Mouse (Mus musculus) bone marrow, adult 2 months (tissue): ENCODE measurements around the gene Sphk2. TPM values are rescaled to one million over a fixed set of nuclear protein-coding genes. Genes with fewer than 3 reads are reported as not detected.
A peak's percentile ranks its signal among the peaks of the same experiment; 100 is the strongest.

ENCODE experiments used
- H3K27ac ChIP-seq: fragments of 200-500 bp; 2 replicates; pipeline ENCODE4 v1.5.1; 2012; ENCODE audit warnings: low read depth, mild to moderate bottlenecking, control low read depth, inconsistent platforms, low read length; ENCODE audit not compliant: control insufficient read depth, poor library complexity, insufficient read depth
- H3K4me1 ChIP-seq: fragments of 200-500 bp; 2 replicates; pipeline ENCODE4 v1.6.1; 2011; ENCODE audit warnings: low read length; ENCODE audit not compliant: control insufficient read depth, insufficient read depth
- H3K4me3 ChIP-seq: fragments of 200-500 bp; replicated peaks from 2 replicates; pipeline ENCODE3; 2011; ENCODE audit warnings: mild to moderate bottlenecking, low read depth, low read length, control low read depth; ENCODE audit not compliant: control insufficient read depth
- CTCF ChIP-seq: fragments of 200-500 bp; IDR thresholded peaks from 2 replicates; pipeline ENCODE4 v1.5.1; 2011; ENCODE audit warnings: low read length, control low read depth; ENCODE audit not compliant: control insufficient read depth, insufficient read depth
- POLR2A ChIP-seq: fragments of 200-500 bp; IDR thresholded peaks from 2 replicates; pipeline ENCODE4 v1.6.1; 2011; ENCODE audit warnings: low read depth, mild to moderate bottlenecking, control low read depth, low read length, borderline replicate concordance; ENCODE audit not compliant: control insufficient read depth
- WGBS: fragments of 180-500 bp; shearing (Covaris S2); methylation state at CpG from one replicate; pipeline ENCODE4 v1.1.7; 2018; 5-methylcytosine and 5-hydroxymethylcytosine counted together
- polyA plus RNA-seq: library from polyadenylated mRNA; stranded (reverse); fragments of >200 nt; gene quantifications from 2 replicates; pipeline ENCODE4 v1.2.4, GENCODE M21; 2011; ENCODE audit warnings: low replicate concordance; ENCODE audit not compliant: missing spikeins, insufficient read depth, insufficient read length

Gene Sphk2
- polyA plus RNA-seq, 1 experiment, result 24.4 TPM

DNA sequence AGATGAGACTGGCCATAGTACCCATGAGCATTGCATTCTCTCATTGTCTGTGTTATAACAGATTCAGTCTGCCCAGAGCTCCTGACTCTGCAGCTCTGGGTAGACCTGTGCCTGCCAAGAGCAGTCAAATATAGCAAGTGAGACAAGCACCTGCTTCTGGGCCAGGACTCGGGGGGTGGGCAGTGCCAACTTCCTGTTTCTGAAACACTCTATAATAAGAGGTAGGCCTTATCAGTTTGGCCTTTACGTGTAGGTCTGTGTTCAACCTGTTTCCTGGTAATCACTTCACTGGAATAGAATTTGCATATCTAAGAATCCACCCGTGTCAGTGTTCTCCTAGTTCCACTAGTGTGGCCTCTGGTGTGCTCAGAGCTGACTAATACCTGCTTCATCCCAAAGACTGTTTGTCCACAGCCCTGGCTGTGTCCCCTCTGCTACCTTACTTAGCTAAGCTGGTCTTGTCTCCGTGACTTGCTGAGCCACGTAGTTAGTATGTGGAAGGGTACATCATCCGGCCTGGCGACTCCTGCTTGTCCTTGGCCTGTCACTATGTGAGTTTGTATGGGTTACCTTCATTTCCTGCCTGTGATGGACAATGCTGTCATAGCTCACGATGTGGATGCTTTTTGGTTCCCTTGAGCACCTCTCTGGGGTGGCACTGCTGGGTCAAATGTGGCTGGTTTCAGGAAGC is 36.6 kb downstream of the Sphk2 start:
- H3K27ac ChIP-seq, result peak overlapping the region; percentile 31
- no peak overlapping the region for H3K4me3 ChIP-seq
- 30% methylated on average over 8 of the region's 8 CpGs for WGBS
- peaks cover 4% of the 10 kb centered on the region; the same call in 1 of the 2 replicates for H3K4me1 ChIP-seq
- TF ChIP-seq POLR2A, result no peak
- TF ChIP-seq CTCF, result no peak

- WGBS, result 79% methylated on average over 14 of the region's 14 CpGs
- TF ChIP-seq CTCF (no peak), POLR2A (no peak)
- H3K27ac ChIP-seq, result no peak overlapping the region
- H3K4me1 ChIP-seq, result peaks cover 4% of the 10 kb centered on the region; the same call in 1 of the 2 replicates
- no peak overlapping the region for H3K4me3 ChIP-seq
Observed at GRCm38 (mm10) chr7:45679966-45680621, 37.7 kb downstream of the Sphk2 start.

- no peak for TF ChIP-seq POLR2A
- TF ChIP-seq CTCF, result no peak
- Histone ChIP-seq H3K4me3 (no peak overlapping the region), H3K27ac (no peak overlapping the region), H3K4me1 (peaks cover 4% of the 10 kb centered on the region; the same call in 1 of the 2 replicates)
- 81% methylated on average over 14 of the region's 14 CpGs for WGBS
Observed at GRCm38 (mm10) chr7:45678513-45678912, 39.3 kb downstream of the Sphk2 start.

DNA sequence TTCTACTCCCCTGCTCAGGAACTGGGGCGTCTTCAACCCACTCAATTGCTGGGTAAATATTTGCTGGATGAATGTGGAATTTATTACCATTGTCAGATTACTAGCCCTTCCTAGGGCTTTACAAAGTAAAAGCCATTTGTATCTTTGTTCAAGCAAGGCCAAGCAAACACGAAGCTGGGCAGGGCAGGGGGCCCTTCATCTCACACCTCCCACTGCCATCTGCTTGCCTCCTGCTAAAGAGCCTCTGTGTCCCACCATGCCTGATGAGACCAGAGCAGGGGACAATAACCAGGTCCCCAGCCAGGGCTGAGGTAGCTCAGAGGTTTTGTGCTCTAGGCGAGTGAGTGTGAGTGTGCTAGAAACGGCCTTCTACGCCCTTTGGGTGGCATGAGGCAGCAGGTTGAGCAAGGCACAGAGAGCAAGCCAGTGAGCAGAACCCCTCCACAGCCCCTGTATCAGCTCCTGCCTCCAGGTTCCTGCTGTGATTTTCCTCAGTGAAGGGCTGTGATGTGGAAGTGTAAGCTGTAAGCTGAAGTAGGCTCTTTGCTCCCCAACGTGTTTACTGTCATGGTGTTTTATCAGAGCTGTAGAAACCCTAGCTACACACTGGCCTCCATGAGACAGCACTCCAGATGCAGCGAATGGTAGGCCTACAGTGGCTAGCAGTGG is 40.0 kb downstream of the Sphk2 start:
- Histone ChIP-seq H3K27ac (no peak overlapping the region), H3K4me1 (peaks cover 4% of the 10 kb centered on the region; the same call in 1 of the 2 replicates), H3K4me3 (no peak overlapping the region)
- TF ChIP-seq CTCF (no peak), POLR2A (no peak)
- WGBS, result 75% methylated on average over 7 of the region's 7 CpGs

- peak; percentile 40 for TF ChIP-seq CTCF
- TF ChIP-seq POLR2A, result no peak
- H3K4me1 ChIP-seq, result no peaks in the 10 kb centered on the region
- H3K27ac ChIP-seq, result no peak overlapping the region
- 85% methylated on average over 9 of the region's 9 CpGs for WGBS
- H3K4me3 ChIP-seq, result no peak overlapping the region
Observed at GRCm38 (mm10) chr7:45668921-45669320, 48.9 kb downstream of the Sphk2 start.

DNA sequence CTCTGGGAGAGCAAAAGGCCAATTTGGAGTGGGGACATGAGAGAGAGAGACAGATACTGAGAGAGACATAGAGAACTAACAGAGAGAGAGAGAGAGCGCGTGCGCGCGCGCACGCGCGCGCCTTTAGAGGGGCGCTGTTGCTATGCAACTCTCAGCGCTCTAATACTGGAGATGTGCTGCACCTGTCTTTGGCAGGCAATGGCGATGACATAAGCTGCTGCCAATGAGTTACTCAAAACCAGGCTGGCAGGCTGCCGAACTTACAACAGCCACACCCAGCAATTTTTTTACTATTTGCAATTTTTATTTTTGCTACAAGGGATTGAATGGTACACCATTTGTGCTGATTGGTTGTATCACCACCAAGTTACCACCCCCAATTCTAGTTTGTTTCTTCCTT is 50.0 kb downstream of the Sphk2 start:
- no peak overlapping the region for H3K4me3 ChIP-seq
- no peak overlapping the region for H3K27ac ChIP-seq
- no peak for TF ChIP-seq POLR2A
- no peak for TF ChIP-seq CTCF
- H3K4me1 ChIP-seq, result no peaks in the 10 kb centered on the region
- WGBS, result 94% methylated on average over 14 of the region's 14 CpGs

DNA sequence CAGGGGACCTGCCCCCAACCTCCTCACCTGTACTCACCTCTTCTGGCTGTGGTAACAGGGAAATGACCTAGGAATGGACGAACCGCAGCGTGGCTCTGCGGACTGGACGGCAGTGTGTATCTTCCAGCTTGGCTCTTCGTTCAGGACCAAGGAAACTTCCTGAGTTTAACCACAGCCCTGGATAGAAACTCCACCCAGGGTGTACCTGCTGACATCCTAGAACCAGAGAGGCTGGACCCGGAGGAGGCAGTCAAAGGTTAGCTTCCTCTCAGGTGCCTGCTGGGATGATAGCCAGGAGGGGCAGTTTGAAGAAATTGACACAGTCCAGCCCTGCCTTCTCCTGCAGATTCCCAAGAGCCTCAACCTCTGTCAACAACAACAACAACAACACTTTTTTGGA is 51.6 kb downstream of the Sphk2 start, which contains the start of gene Fut2:
TSS of gene Fut2 (minus strand) at position 234 of the 400 bp plus-strand sequence.
- no peak for TF ChIP-seq POLR2A
- TF ChIP-seq CTCF, result no peak
- 75% methylated on average over 7 of the region's 7 CpGs for WGBS

More for the DNA sequence above, 51.6 kb downstream of the Sphk2 start, which contains the start of gene Fut2:
- Histone ChIP-seq H3K4me3 (no peak within 1 kb of the TSS), H3K27ac (no peak within 1 kb of the TSS), H3K4me1 (no peaks in the 10 kb centered on the region)
